ENCODE assay signal across 10 mouse cellular contexts in genomic region chr6:114690661-114691060, GRCm38 (mm10). TPM values are rescaled to one million over a fixed set of nuclear protein-coding genes. Genes with fewer than 3 reads are reported as not detected.
DNase-seq lines count a peak whose midpoint lies in the region; ATAC-seq and TF ChIP-seq lines count a peak whose summit lies in the region.
"Had no signal": no experiment of that assay in that cellular context is flagged by ENCODE, and none has a peak within 500 bp of the region (broad histone marks: within the 10 kb centered on the region; RNA-seq: fewer than 3 reads in every experiment).

No protein-coding gene starts in this region.

- H3K4me3 ChIP-seq in forebrain, embryonic 14.5 days (ENCODE audit: low read depth, low read length): no peak overlapping the region
- no peak overlapping the region for H3K4me3 ChIP-seq in forebrain, embryonic 12.5 days (replicated peaks)
- no peak overlapping the region for H3K4me3 ChIP-seq in kidney, postnatal 0 days (replicated peaks; ENCODE audit: low read depth, low read length)
- no peak overlapping the region for H3K4me3 ChIP-seq in kidney, embryonic 14.5 days (ENCODE audit: low read length)
- no peak overlapping the region for H3K4me3 ChIP-seq in lung, embryonic 14.5 days (ENCODE audit: low read depth, low read length)
- no peak overlapping the region for H3K4me3 ChIP-seq in forebrain, embryonic 16.5 days (replicated peaks; ENCODE audit: low read length)
- H3K4me3 ChIP-seq: limb, embryonic 12.5 days had no signal

- H3K36me3 ChIP-seq in forebrain, embryonic 14.5 days (ENCODE audit: control insufficient read depth, insufficient read depth, low read length): no peaks in the 10 kb centered on the region
- no peaks in the 10 kb centered on the region for H3K36me3 ChIP-seq in forebrain, embryonic 12.5 days (replicated peaks)
- no peaks in the 10 kb centered on the region for H3K36me3 ChIP-seq in kidney, postnatal 0 days (ENCODE audit: insufficient read depth, low read length)
- no peaks in the 10 kb centered on the region for H3K36me3 ChIP-seq in kidney, embryonic 14.5 days (ENCODE audit: control insufficient read depth, insufficient read depth, low read length)
- no peaks in the 10 kb centered on the region for H3K36me3 ChIP-seq in lung, embryonic 14.5 days (ENCODE audit: insufficient read depth)
- no peaks in the 10 kb centered on the region for H3K36me3 ChIP-seq in forebrain, embryonic 16.5 days (ENCODE audit: control insufficient read depth, insufficient read depth)

- H3K27me3 ChIP-seq in forebrain, embryonic 14.5 days (replicated peaks; ENCODE audit: control insufficient read depth, insufficient read depth, low read length): no peaks in the 10 kb centered on the region
- no peaks in the 10 kb centered on the region for H3K27me3 ChIP-seq in forebrain, embryonic 12.5 days
- H3K27me3 ChIP-seq in kidney, postnatal 0 days (ENCODE audit: insufficient read depth, low read length): no peaks in the 10 kb centered on the region
- H3K27me3 ChIP-seq in kidney, embryonic 14.5 days (ENCODE audit: control insufficient read depth, insufficient read depth, low read length): no peaks in the 10 kb centered on the region
- no peaks in the 10 kb centered on the region for H3K27me3 ChIP-seq in Patski
- H3K27me3 ChIP-seq in lung, embryonic 14.5 days (ENCODE audit: insufficient read depth, low read length): no peaks in the 10 kb centered on the region
- H3K27me3 ChIP-seq in forebrain, embryonic 16.5 days (replicated peaks; ENCODE audit: control insufficient read depth, insufficient read depth, low read length): no peaks in the 10 kb centered on the region
- H3K27me3 ChIP-seq: limb, embryonic 12.5 days had no signal

- no peak overlapping the region for H3K4me2 ChIP-seq in forebrain, embryonic 14.5 days (ENCODE audit: low read length)
- no peak overlapping the region for H3K4me2 ChIP-seq in forebrain, embryonic 12.5 days
- H3K4me2 ChIP-seq in kidney, postnatal 0 days (ENCODE audit: low read length): no peak overlapping the region
- no peak overlapping the region for H3K4me2 ChIP-seq in kidney, embryonic 14.5 days (replicated peaks; ENCODE audit: low read depth, low read length)
- no peak overlapping the region for H3K4me2 ChIP-seq in lung, embryonic 14.5 days
- no peak overlapping the region for H3K4me2 ChIP-seq in forebrain, embryonic 16.5 days (ENCODE audit: low read length)
- H3K4me2 ChIP-seq: limb, embryonic 12.5 days had no signal

- 49% methylated on average over 2 of the region's 2 CpGs for WGBS in forebrain, embryonic 14.5 days
- WGBS in forebrain, embryonic 12.5 days: 47% methylated on average over 2 of the region's 2 CpGs
- 23% methylated on average over 2 of the region's 2 CpGs for WGBS in kidney, postnatal 0 days
- WGBS in kidney, embryonic 14.5 days: 29% methylated on average over 2 of the region's 2 CpGs
- WGBS in lung, embryonic 14.5 days: 6% methylated on average over 2 of the region's 2 CpGs
- WGBS in forebrain, embryonic 16.5 days: 40% methylated on average over 2 of the region's 2 CpGs

- no peak for TF ChIP-seq CTCF in kidney, postnatal 0 days (IDR thresholded peaks at IDR 0.05; ENCODE audit: low read depth)
- TF ChIP-seq CTCF in Patski (IDR thresholded peaks at IDR 0.05): no peak
- no peak for TF ChIP-seq CTCF in lung, embryonic 14.5 days (IDR thresholded peaks at IDR 0.05; ENCODE audit: low read depth)

- no peak for ATAC-seq in forebrain, embryonic 14.5 days
- no peak for ATAC-seq in forebrain, embryonic 12.5 days (ENCODE audit: low FRiP score)
- no peak for ATAC-seq in kidney, postnatal 0 days (replicated peaks; ENCODE audit: low FRiP score, low read depth)
- no peak for ATAC-seq in kidney, embryonic 14.5 days (ENCODE audit: low FRiP score, low TSS enrichment)
- ATAC-seq in Patski: peak; percentile 44
- no peak for ATAC-seq in lung, embryonic 14.5 days (ENCODE audit: insufficient read depth)
- no peak for ATAC-seq in forebrain, embryonic 16.5 days

- peak; percentile 16 for DNase-seq in forebrain, embryonic 14.5 days (ENCODE audit: low spot score)
- peak; percentile 21 for DNase-seq in kidney, postnatal 0 days (ENCODE audit: low spot score)
- DNase-seq in Patski (ENCODE audit: low read depth, low spot score): no peak
- DNase-seq in lung, embryonic 14.5 days: peak; percentile 78
- no peak for DNase-seq in frontal cortex, postnatal 36 days (ENCODE audit: low spot score in 2 of 2)
- DNase-seq: cerebellum, adult 18-20 months had no signal

- H3K4me1 ChIP-seq in forebrain, embryonic 14.5 days (ENCODE audit: control insufficient read depth, insufficient read depth, low read length): 0 out of 2 replicates have a peak, but pooled peaks cover 4% of the 10 kb centered on the region
- H3K4me1 ChIP-seq in forebrain, embryonic 12.5 days: peaks cover 6% of the 10 kb centered on the region; the same call in 1 of the 2 replicates
- no peaks in the 10 kb centered on the region for H3K4me1 ChIP-seq in kidney, postnatal 0 days (replicated peaks; ENCODE audit: insufficient read depth, low read length)
- H3K4me1 ChIP-seq in kidney, embryonic 14.5 days (ENCODE audit: control insufficient read depth, insufficient read depth, low read length): no peaks in the 10 kb centered on the region
- no peaks in the 10 kb centered on the region for H3K4me1 ChIP-seq in lung, embryonic 14.5 days (ENCODE audit: insufficient read depth)
- H3K4me1 ChIP-seq in forebrain, embryonic 16.5 days (replicated peaks; ENCODE audit: control insufficient read depth, insufficient read depth, low read length): peaks cover 13% of the 10 kb centered on the region
- H3K4me1 ChIP-seq: limb, embryonic 12.5 days had no signal

- POLR2A ChIA-PET in Patski (lab: Charles Lee): no interaction called here

- no peaks in the 10 kb centered on the region for H3K9me3 ChIP-seq in forebrain, embryonic 14.5 days (replicated peaks; ENCODE audit: control insufficient read depth, low read length)
- no peaks in the 10 kb centered on the region for H3K9me3 ChIP-seq in forebrain, embryonic 12.5 days
- no peaks in the 10 kb centered on the region for H3K9me3 ChIP-seq in kidney, postnatal 0 days (replicated peaks; ENCODE audit: low read length)
- no peaks in the 10 kb centered on the region for H3K9me3 ChIP-seq in kidney, embryonic 14.5 days (ENCODE audit: control insufficient read depth, low read length)
- H3K9me3 ChIP-seq in lung, embryonic 14.5 days (ENCODE audit: low read depth, low read length): no peaks in the 10 kb centered on the region
- no peaks in the 10 kb centered on the region for H3K9me3 ChIP-seq in forebrain, embryonic 16.5 days (ENCODE audit: control insufficient read depth, low read length)
- H3K9me3 ChIP-seq: limb, embryonic 12.5 days had no signal

- H3K9ac ChIP-seq in forebrain, embryonic 14.5 days (ENCODE audit: low read length): no peak overlapping the region
- no peak overlapping the region for H3K9ac ChIP-seq in forebrain, embryonic 12.5 days
- H3K9ac ChIP-seq in kidney, postnatal 0 days (ENCODE audit: low read depth, low read length): no peak overlapping the region
- no peak overlapping the region for H3K9ac ChIP-seq in kidney, embryonic 14.5 days (ENCODE audit: low read depth, low read length)
- H3K9ac ChIP-seq in lung, embryonic 14.5 days: no peak overlapping the region
- no peak overlapping the region for H3K9ac ChIP-seq in forebrain, embryonic 16.5 days (replicated peaks; ENCODE audit: low read depth, low read length)
- H3K9ac ChIP-seq: limb, embryonic 12.5 days had no signal

- CTCF ChIA-PET in Patski (lab: Charles Lee): interaction anchor here (1.1 to 1.4 kb wide), 3 partner anchors 10 to 36 kb away, joined by 3 to 4 read pairs (median 3); no protein-coding TSS in a partner anchor

- in situ Hi-C loops in Patski (cut with MboI; ENCODE audit: low pct_unique_long_range_greater_than_20kb): loop anchor here (5.0 to 10.0 kb wide), 2 partner anchors 228 to 346 kb away; no protein-coding TSS in a partner anchor

- no peak overlapping the region for H3K27ac ChIP-seq in forebrain, embryonic 14.5 days (ENCODE audit: low read depth, low read length)
- H3K27ac ChIP-seq in forebrain, embryonic 12.5 days: no peak overlapping the region
- no peak overlapping the region for H3K27ac ChIP-seq in kidney, postnatal 0 days
- no peak overlapping the region for H3K27ac ChIP-seq in kidney, embryonic 14.5 days (ENCODE audit: low read depth, low read length)
- H3K27ac ChIP-seq in lung, embryonic 14.5 days (ENCODE audit: low read depth): 0 out of 2 replicates have a peak overlapping the region, but pooled peaks have one; percentile 3
- H3K27ac ChIP-seq in forebrain, embryonic 16.5 days (ENCODE audit: low read length): no peak overlapping the region
- H3K27ac ChIP-seq: limb, embryonic 12.5 days had no signal

RNA-seq across cellular contexts. Expression of gene Atg7, which starts 47.8 kb away (rescaled TPM):
- polyA plus RNA-seq in forebrain, embryonic 14.5 days (2014; fragmentation: Nextera tagmentation; extraction: Ambion mirVana): 21.1 and 21.8 TPM in 2 replicates
- polyA plus RNA-seq in forebrain, embryonic 12.5 days (2016; fragmentation: Nextera tagmentation; extraction: Ambion mirVana): 19.9 and 21.9 TPM in 2 replicates
- polyA plus RNA-seq in kidney, postnatal 0 days (2015; fragmentation: Nextera tagmentation; extraction: Ambion mirVana): 19.7 and 21.0 TPM in 2 replicates
- 18.8 and 19.4 TPM in 2 replicates for polyA plus RNA-seq in kidney, embryonic 14.5 days (2014; fragmentation: Nextera tagmentation; extraction: Ambion mirVana)
- polyA plus RNA-seq in Patski (2021): 25.5 TPM
- polyA plus RNA-seq in lung, embryonic 14.5 days (2014; fragmentation: Nextera tagmentation; extraction: Ambion mirVana): 20.5 and 21.6 TPM in 2 replicates
- 22.8 and 23.2 TPM in 2 replicates for polyA plus RNA-seq in forebrain, embryonic 16.5 days (2015; fragmentation: Nextera tagmentation; extraction: Ambion mirVana)

Comparison
In these comparisons a context has a peak if more than half of its experiments do, and no peak if none do; other contexts are left out.
1. DNase-seq: peak in forebrain, embryonic 14.5 days (single experiment), kidney, postnatal 0 days (single experiment) and lung, embryonic 14.5 days (single experiment); none in Patski (single experiment) and frontal cortex, postnatal 36 days (0 of 2).